In the genomic region with DNA sequence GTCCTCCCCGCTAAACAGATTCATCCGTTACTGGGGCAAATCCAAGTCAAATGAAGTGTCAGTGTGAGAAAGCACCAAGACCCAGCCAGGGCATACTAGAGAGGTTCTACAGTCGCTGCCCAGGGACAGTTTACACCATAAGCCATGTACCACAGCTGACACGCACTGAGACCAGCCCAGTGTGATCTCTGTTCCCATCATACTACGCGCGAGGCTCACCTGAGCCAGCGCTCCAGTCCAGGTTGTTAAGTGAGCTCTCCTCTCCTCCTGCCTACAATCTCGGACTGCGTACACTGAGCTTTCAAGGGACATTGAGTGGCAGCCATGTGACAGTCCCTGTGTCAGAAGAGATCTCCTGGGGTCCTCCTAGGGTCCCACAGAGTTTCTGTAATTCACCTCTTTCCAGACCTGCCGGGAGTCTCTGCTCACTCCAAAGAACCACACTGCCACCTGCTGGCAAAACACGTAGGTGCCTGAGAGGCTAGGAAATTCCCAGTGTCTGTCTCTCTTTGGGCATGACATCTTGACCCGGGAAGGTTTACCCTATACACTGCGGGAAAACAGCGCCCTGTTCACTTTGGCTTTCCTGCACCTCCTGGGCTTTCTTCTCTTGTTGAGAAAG, we compare ENCODE assay signal across 7 mouse cellular contexts.
DNase-seq lines count a peak whose midpoint lies in the region; ATAC-seq and TF ChIP-seq lines count a peak whose summit lies in the region.

No protein-coding gene starts in this region.

- no peak overlapping the region for H3K27ac ChIP-seq in intestine, embryonic 15.5 days
- H3K27ac ChIP-seq in midbrain, embryonic 10.5 days (replicated peaks) = no peak overlapping the region
- no peak overlapping the region for H3K27ac ChIP-seq in spleen, adult 2 months (ENCODE audit: insufficient read depth, low read length)

- no peak overlapping the region for H3K9ac ChIP-seq in intestine, embryonic 15.5 days

- ATAC-seq in intestine, embryonic 15.5 days = peak; percentile 55

- DNase-seq in adipocyte (ENCODE audit: low spot score) = peak; percentile 76
- peak; percentile 92 to 95 for DNase-seq in cerebellum, postnatal 10 days
- peak; percentile 81 to 86 for DNase-seq in frontal cortex, postnatal 36 days (ENCODE audit: low spot score in 2 of 2)
- DNase-seq in left cerebral cortex, postnatal 25 days (ENCODE audit: low spot score in 2 of 2) = peak; percentile 80 to 81
- peak; percentile 77 for DNase-seq in midbrain, embryonic 10.5 days (ENCODE audit: low spot score)
- DNase-seq in spleen, adult 2 months (ENCODE audit: low read depth in 1 of 2, low spot score in 2 of 2) = peak in 1 of 2 experiments; percentile 48

- H3K4me1 ChIP-seq in intestine, embryonic 15.5 days (replicated peaks) = no peaks in the 10 kb centered on the region
- no peaks in the 10 kb centered on the region for H3K4me1 ChIP-seq in midbrain, embryonic 10.5 days
- H3K4me1 ChIP-seq in spleen, adult 2 months (ENCODE audit: control insufficient read depth, insufficient read depth, insufficient read length) = no peaks in the 10 kb centered on the region

- intact Hi-C loops in left cerebral cortex, postnatal 25 days (cut with DNase I) = loop anchor here (5.0 kb wide), 3 partner anchors 253 to 783 kb away; no protein-coding TSS in a partner anchor

- H3K9me3 ChIP-seq in intestine, embryonic 15.5 days = no peaks in the 10 kb centered on the region
- H3K9me3 ChIP-seq in midbrain, embryonic 10.5 days (replicated peaks) = no peaks in the 10 kb centered on the region; the same call in 1 of the 2 replicates

- WGBS in intestine, embryonic 15.5 days = 51% methylated on average over 15 of the region's 15 CpGs
- WGBS in midbrain, embryonic 10.5 days = 55% methylated on average over 15 of the region's 15 CpGs
- 63% methylated on average over 15 of the region's 15 CpGs for WGBS in spleen, adult 2 months

- no peak overlapping the region for H3K4me3 ChIP-seq in intestine, embryonic 15.5 days (replicated peaks)
- H3K4me3 ChIP-seq in midbrain, embryonic 10.5 days = no peak overlapping the region
- H3K4me3 ChIP-seq in spleen, adult 2 months (ENCODE audit: extremely low read depth, insufficient read depth, insufficient read length) = no peak overlapping the region

- peak; percentile 56; the same call in 1 of the 2 replicates for TF ChIP-seq CTCF in spleen, adult 2 months (IDR thresholded peaks at IDR 0.05; ENCODE audit: extremely low read depth, insufficient read depth, insufficient read length, insufficient replicate concordance)

- no peaks in the 10 kb centered on the region for H3K36me3 ChIP-seq in intestine, embryonic 15.5 days
- H3K36me3 ChIP-seq in midbrain, embryonic 10.5 days = no peaks in the 10 kb centered on the region
- no peaks in the 10 kb centered on the region for H3K36me3 ChIP-seq in spleen, adult 2 months (ENCODE audit: control insufficient read depth, insufficient read depth, low read length)

- H3K4me2 ChIP-seq in intestine, embryonic 15.5 days (replicated peaks) = no peak overlapping the region

- H3K27me3 ChIP-seq in intestine, embryonic 15.5 days (replicated peaks) = no peaks in the 10 kb centered on the region
- no peaks in the 10 kb centered on the region for H3K27me3 ChIP-seq in midbrain, embryonic 10.5 days (ENCODE audit: low read depth, poor library complexity, severe bottlenecking)
- H3K27me3 ChIP-seq in spleen, adult 2 months (ENCODE audit: control insufficient read depth, insufficient read depth, low read length) = no peaks in the 10 kb centered on the region

- TF ChIP-seq POLR2A in spleen, adult 2 months (IDR thresholded peaks at IDR 0.05; ENCODE audit: low read depth, low read length) = no peak
